Mouse (Mus musculus) G1E (cell line): ENCODE measurements at regions not wholly inside any gene's neighbourhood (a gene's known extent, or its start where the extent isn't known, plus 50 kb on each side); places are given as distances from the start of the nearest gene placed in this dataset.

Source experiments
- ATAC-seq: 2 replicates; pipeline ENCODE4 v1.8.0; 2016; ENCODE audit warnings: mild to moderate bottlenecking; ENCODE audit not compliant: insufficient number of reproducible peaks, poor library complexity, low FRiP score, severe bottlenecking; ENCODE audit errors: extremely low read depth
- DNase-seq: peaks from one replicate; pipeline ENCODE4 v3.0.0; 2012; ENCODE audit warnings: low spot score
- H3K27me3 ChIP-seq: 2 replicates; pipeline ENCODE4 v1.6.1; 2012; ENCODE audit warnings: mild to moderate bottlenecking, low read length, inconsistent platforms; ENCODE audit not compliant: insufficient read depth
- H3K36me3 ChIP-seq: replicated peaks from 2 replicates; pipeline ENCODE3; 2012; ENCODE audit warnings: mild to moderate bottlenecking, inconsistent platforms
- H3K4me1 ChIP-seq: 2 replicates; pipeline ENCODE4 v1.6.1; 2012; ENCODE audit warnings: low read depth, low read length, inconsistent platforms, mixed read lengths; ENCODE audit not compliant: insufficient read depth
- H3K4me3 ChIP-seq: 2 replicates; pipeline ENCODE4 v1.5.1; 2012; ENCODE audit warnings: low read depth, mild to moderate bottlenecking, inconsistent platforms, low read length, moderate library complexity, mixed read lengths
- H3K9me3 ChIP-seq: replicated peaks from 2 replicates; pipeline ENCODE4 v1.6.1; 2012; ENCODE audit warnings: inconsistent platforms
- CTCF ChIP-seq: IDR thresholded peaks from 2 replicates; pipeline ENCODE4 v1.5.1; 2012; ENCODE audit warnings: low read depth, low read length, inconsistent platforms, mixed read lengths
- GATA1 ChIP-seq: IDR thresholded peaks from 2 replicates; pipeline ENCODE4 v1.6.1; 2012; ENCODE audit warnings: borderline replicate concordance, low read length, inconsistent platforms, mixed read lengths
- GATA2 ChIP-seq: IDR thresholded peaks from 2 replicates; pipeline ENCODE4 v1.6.1; 2012; ENCODE audit warnings: low read depth, low read length, inconsistent platforms, borderline replicate concordance
- POLR2AphosphoS5 ChIP-seq: IDR thresholded peaks from 2 replicates; pipeline ENCODE4 v1.6.1; 2012; ENCODE audit warnings: low read depth, low read length, inconsistent platforms; ENCODE audit not compliant: insufficient replicate concordance
- TAL1 ChIP-seq: conservative IDR thresholded peaks from 2 replicates; pipeline ENCODE4 v1.6.1; 2012; ENCODE audit warnings: low read depth, low read length, inconsistent platforms, mixed read lengths

- DNase-seq, result no peak
- H3K4me1 ChIP-seq, result peaks cover 4% of the 10 kb centered on the region; the same call in 1 of the 2 replicates
- peaks cover 23% of the 10 kb centered on the region for H3K27me3 ChIP-seq
- no peaks in the 10 kb centered on the region for H3K36me3 ChIP-seq
- H3K4me3 ChIP-seq, result no peak overlapping the region
- H3K9me3 ChIP-seq, result peaks cover 12% of the 10 kb centered on the region
- no peak for TF ChIP-seq GATA2
- no peak for TF ChIP-seq TAL1
- TF ChIP-seq GATA1, result no peak
- TF ChIP-seq POLR2AphosphoS5, result no peak
- no peak for TF ChIP-seq CTCF
- no peak for ATAC-seq
Observed at GRCm38 (mm10) chr17:84048533-84048932, 139.2 kb downstream of the Zfp36l2 start.

GRCm38 (mm10) chr17:84047520-84047919 is 140.2 kb downstream of the Zfp36l2 start:
- Histone ChIP-seq H3K9me3 (peaks cover 12% of the 10 kb centered on the region), H3K4me3 (no peak overlapping the region), H3K36me3 (no peaks in the 10 kb centered on the region), H3K27me3 (peaks cover 23% of the 10 kb centered on the region), H3K4me1 (peaks cover 4% of the 10 kb centered on the region; the same call in 1 of the 2 replicates)
- ATAC-seq (no peak), DNase-seq (no peak)
- TF ChIP-seq GATA1 (no peak), GATA2 (no peak), TAL1 (no peak), POLR2AphosphoS5 (no peak), CTCF (no peak)

- ATAC-seq (no peak), DNase-seq (no peak)
- Histone ChIP-seq H3K4me3 (no peak overlapping the region), H3K4me1 (peaks cover 4% of the 10 kb centered on the region; the same call in 1 of the 2 replicates), H3K9me3 (peaks cover 12% of the 10 kb centered on the region), H3K27me3 (peaks cover 19% of the 10 kb centered on the region; the same call in 1 of the 2 replicates), H3K36me3 (no peaks in the 10 kb centered on the region)
- TF ChIP-seq GATA1, result no peak
- no peak for TF ChIP-seq POLR2AphosphoS5
- no peak for TF ChIP-seq CTCF
- TF ChIP-seq TAL1, result no peak
- TF ChIP-seq GATA2, result no peak
Observed at GRCm38 (mm10) chr17:84045812-84046211, 141.9 kb downstream of the Zfp36l2 start.

- peaks cover 19% of the 10 kb centered on the region; the same call in 1 of the 2 replicates for H3K27me3 ChIP-seq
- H3K4me1 ChIP-seq, result peaks cover 4% of the 10 kb centered on the region
- peaks cover 13% of the 10 kb centered on the region for H3K9me3 ChIP-seq
- no peak for DNase-seq
- no peak for ATAC-seq
- no peaks in the 10 kb centered on the region for H3K36me3 ChIP-seq
- TF ChIP-seq POLR2AphosphoS5 (no peak), TAL1 (no peak), CTCF (no peak), GATA1 (no peak), GATA2 (no peak)
- no peak overlapping the region for H3K4me3 ChIP-seq
Observed at GRCm38 (mm10) chr17:84044472-84044936, 143.2 kb downstream of the Zfp36l2 start.

GRCm38 (mm10) chr17:84043102-84043501 is 144.6 kb downstream of the Zfp36l2 start:
- no peak for DNase-seq
- H3K9me3 ChIP-seq, result peaks cover 12% of the 10 kb centered on the region
- H3K4me1 ChIP-seq, result peaks cover 4% of the 10 kb centered on the region
- peaks cover 20% of the 10 kb centered on the region; the same call in 1 of the 2 replicates for H3K27me3 ChIP-seq
- no peak overlapping the region for H3K4me3 ChIP-seq
- TF ChIP-seq CTCF (no peak), GATA1 (no peak), TAL1 (no peak), POLR2AphosphoS5 (no peak), GATA2 (no peak)
- no peak for ATAC-seq
- no peaks in the 10 kb centered on the region for H3K36me3 ChIP-seq

- no peak for TF ChIP-seq GATA2
- no peak for TF ChIP-seq CTCF
- no peak for TF ChIP-seq POLR2AphosphoS5
- TF ChIP-seq GATA1, result no peak
- no peak for TF ChIP-seq TAL1
- ATAC-seq (peak; percentile 45; the same call in 1 of the 2 replicates), DNase-seq (no peak)
- peaks cover 36% of the 10 kb centered on the region for H3K27me3 ChIP-seq
- no peaks in the 10 kb centered on the region for H3K36me3 ChIP-seq
- H3K9me3 ChIP-seq, result peaks cover 3% of the 10 kb centered on the region; the same call in 1 of the 2 replicates
- H3K4me3 ChIP-seq, result no peak overlapping the region
- H3K4me1 ChIP-seq, result peaks cover 7% of the 10 kb centered on the region
Observed at GRCm38 (mm10) chr17:84039444-84039843, 148.3 kb downstream of the Zfp36l2 start.
